Mouse (Mus musculus) retina, embryonic 14.5 days (tissue): Measurements from ENCODE around the gene Pemt.
A peak's percentile ranks its signal among the peaks of the same experiment; 100 is the strongest.

Experiments
- DNase-seq: peaks from one replicate; pipeline ENCODE4 v3.0.0-alpha.2; 2015; ENCODE audit warnings: low spot score

Gene Pemt

GRCm38 (mm10) chr11:60056520-60056919, 10.2 kb upstream of the Pemt start:
- no peak for DNase-seq

DNA sequence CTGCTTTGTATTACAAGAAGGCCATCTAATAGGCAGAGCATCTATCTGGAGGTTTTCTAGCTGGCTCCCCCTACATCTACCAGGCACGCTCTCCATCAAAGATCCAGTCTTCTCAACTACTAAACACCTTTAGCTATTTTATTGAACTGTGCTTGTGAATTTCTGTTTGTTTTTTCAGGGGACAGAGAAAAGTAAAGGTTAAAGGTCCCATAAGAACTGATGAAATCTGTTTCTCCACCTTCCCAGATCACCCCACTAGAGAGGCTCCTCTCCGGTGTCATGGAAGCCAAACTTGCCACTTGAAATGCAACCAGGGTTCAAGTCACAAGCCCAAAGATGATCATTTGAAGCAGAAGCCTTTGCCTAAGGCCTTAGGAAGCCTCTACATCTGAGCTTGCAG, 2.6 kb upstream of the Pemt start:
- no peak for DNase-seq

- DNase-seq: no peak
These were observed 622 bp downstream of the Pemt start for GRCm38 (mm10) chr11:60045676-60046057.

- DNase-seq: no peak
These were observed 1.5 kb downstream of the Pemt start for GRCm38 (mm10) chr11:60044777-60045176.

DNA sequence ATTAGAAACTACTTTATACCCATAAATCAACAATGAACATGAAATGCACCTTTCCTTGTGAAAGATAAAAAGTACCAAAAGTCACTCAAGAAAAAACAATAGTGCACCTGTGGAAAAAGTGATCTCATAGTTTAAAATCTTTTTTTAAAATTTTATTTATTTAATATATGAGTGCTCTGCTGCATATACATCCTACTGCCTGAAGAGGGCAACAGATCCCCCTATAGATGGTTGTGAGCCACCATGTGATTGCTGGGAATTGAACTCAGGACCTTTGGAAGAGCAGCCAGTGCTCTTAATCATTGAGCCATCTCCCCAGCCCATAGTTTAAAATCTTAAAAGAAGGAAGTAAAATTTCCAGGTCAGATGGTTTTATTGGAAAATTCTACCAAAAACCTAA, 4.0 kb downstream of the Pemt start:
- no peak for DNase-seq

- DNase-seq: no peak
These were observed 9.6 kb downstream of the Pemt start for GRCm38 (mm10) chr11:60036537-60037220.

DNA sequence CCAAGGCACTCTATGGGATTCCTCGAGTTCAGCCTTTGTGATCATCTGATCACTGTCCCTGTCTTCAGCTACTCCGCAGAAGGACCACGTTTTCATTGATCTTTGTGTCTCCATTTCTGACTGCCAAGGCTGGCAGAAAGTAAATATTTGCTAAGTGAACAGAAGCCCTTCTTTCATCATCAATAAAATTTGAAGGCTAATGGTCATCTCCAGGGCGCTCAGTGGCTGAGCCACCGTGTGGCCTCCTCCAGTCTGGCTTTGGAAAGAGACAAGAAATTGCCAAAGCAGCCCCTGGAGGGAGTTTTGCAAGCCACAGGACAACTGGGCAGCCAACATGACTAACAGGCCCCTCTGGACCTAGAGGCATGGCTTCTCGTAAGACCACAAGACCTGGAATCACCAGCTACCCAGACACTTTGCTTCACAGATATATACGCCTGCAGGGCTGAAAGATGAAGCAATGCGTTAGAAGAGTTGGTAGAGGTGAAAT, 11.3 kb downstream of the Pemt start:
- DNase-seq: no peak

DNA sequence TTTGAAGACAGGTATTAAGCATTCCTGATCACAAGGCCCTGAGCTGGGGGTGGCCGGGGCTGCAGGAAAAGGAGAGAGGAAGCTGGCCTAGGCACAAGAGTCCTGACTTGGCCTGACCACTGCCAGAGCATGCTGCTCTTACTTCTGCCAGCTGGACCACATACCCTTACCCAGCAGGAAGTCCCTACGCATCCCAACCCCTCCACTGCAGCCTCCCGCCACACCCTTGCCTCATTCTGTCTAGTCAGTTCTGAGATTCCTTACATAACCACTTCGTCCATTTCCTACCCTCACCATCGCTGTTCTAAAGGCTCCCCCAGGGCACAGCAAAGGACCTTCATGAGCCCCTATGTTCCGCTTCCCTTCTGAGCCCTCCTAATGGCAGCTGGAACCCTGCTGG, 12.0 kb downstream of the Pemt start:
- DNase-seq: no peak

- no peak for DNase-seq
These were observed 13.5 kb downstream of the Pemt start for GRCm38 (mm10) chr11:60032586-60033430.

DNA sequence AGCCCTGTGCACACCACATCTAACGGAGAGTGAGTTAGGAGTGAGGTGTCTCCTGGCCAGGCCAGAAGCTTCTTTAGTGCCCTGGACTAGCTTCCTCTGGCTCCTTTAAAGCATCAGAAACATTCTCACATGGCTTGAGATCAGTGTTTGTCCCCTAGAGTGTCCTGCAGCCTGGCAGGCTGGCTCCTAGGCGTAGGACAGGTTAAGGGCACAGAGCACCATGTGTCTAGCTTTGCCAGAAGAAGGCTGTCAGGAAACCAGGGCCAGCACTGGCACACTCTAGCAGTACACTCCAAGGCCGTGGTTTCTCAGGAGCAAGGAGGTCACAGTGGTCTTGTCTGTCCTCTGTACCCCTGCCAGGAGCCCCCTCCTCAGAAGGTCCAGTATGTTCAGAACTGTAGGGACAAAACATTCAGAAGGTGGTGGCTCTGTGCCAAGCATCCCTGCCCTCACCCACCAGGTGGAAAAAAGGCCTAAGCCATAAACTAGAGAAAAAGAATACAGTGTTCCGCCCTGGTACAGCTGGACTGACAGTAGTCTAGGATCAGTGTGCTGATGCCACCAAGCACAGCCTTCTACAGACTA, 15.4 kb downstream of the Pemt start:
- DNase-seq: no peak

DNA sequence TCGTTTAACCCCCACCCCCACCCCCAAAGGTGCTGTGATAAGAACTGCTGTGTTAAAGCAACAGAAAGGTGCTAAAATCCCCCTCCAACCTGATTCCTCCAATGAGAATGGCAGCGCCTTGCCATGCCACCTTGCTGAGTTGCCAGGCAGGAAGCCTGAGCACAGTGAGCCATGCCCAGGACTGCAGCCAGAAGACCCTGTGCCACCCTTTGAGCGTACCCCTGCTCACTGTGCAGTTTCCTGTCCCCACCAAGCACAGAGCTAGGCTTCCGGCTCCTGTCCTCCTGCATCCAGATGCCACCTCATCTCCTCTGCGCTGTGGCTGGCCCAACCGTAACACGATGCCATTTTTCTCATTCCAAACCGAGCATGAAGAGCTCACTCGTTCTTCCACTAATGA, 16.3 kb downstream of the Pemt start:
- DNase-seq: no peak

DNA sequence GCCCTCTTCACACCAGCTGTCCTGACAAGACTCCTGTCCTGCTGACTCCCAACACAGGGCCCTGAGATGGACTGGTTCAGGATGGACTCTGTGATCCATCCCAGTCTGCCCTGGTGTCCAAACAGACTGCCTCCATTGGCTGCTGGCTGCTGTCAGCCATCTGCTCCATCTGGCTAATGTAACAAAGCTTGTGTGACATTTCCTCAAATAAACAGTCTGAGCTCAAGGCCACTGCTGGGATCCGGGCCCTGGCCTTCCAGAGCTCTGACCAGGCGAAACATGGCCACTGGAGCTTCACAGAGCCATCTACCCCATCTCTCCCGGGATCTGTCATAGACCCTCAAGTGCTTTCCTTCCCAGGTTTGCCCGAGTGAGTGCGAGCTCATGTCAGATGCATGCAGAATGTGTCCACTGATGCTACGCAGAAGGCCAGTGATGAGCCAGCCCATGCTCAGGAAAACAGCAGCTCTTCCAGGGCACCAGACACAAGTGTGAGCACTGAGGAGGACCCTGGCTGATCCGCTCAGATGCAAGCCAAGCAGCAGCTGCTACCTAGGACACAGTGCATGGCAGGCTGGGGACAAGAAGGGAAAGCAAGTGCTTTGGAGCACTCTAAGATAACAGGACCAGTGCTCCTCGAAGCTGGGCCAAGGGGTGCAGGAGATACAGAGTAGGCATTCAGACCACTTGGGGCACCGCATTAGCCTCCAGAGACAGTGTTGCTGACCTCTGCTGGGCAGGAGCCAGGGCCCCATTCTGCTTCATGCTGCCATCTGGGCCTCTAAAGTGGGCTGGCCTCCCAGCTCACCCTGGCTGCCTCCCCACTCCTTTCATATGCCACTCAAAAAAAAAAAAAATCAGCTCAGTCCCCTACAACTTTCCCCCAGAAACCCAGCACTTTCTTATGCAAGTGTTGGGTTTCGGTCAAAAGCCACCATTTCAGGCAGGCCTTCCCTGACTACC, 18.1 kb downstream of the Pemt start:
- DNase-seq: peak; percentile 23

DNA sequence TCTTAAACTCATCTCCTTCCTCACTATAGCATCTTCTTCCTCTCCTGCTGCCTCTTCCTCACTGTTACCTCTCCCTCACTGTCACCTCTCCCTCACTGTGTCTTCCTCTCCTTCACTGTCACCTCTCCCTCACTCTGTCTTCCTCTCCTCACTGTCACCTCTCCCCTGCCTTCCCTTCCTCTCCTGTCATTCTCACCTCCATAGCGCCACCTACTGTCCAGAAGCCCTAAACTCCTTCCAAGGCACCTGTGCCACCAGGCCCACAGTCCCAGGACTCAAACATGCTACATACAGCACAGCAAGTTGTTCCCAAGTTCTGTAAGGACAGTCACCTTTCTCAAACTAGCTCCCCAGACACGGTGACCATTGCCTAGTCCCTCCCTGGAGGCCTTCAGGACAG, 19.0 kb downstream of the Pemt start:
- peak; percentile 91 for DNase-seq

- DNase-seq: no peak
These were observed 20.1 kb downstream of the Pemt start for GRCm38 (mm10) chr11:60026166-60026565.

GRCm38 (mm10) chr11:60021201-60021600, 25.1 kb downstream of the Pemt start:
- DNase-seq: no peak

- DNase-seq: no peak
These were observed 29.6 kb downstream of the Pemt start for GRCm38 (mm10) chr11:60016726-60017125.

- no peak for DNase-seq
These were observed 34.8 kb downstream of the Pemt start for GRCm38 (mm10) chr11:60011516-60011915.

DNA sequence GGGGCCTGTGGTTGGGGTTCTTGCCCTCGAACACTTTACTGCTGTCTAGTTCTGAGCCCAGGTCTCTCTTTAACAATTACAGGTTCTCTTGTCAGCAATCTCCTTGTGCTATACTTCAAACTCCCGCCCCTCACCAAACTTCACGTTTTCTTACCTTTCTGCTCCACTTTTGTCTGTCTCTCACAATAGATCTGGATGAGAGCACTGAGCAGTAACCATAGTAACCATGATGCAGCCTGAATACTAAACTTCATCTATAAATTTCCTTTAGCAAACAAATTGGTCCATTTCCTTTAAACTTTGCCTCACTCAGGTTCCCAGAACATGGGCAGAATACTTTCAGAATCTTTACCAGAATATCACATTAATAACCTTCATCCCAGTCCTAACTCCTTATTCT, 36.8 kb downstream of the Pemt start:
- DNase-seq: no peak

GRCm38 (mm10) chr11:60005866-60006265, 40.4 kb downstream of the Pemt start:
- no peak for DNase-seq

DNA sequence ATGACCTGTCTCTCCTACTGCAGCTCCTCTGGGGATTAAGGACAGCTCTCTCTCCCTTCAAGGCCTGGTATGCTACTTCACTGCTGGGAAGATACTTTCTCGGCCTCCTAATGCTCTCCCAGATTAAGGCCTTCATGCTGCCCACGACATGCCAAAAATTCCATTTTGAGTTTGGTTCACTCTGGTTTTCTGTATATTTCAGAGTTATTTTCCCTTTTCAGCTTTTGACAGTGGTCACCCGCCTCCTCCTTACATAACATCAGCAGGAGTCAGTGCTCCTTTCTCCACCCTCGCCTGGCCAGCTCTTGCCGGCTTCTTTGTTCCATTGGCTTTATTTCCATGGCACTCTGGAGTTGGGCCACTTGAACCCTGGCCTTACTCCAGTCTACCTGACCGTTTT, 41.6 kb downstream of the Pemt start:
- DNase-seq: no peak

GRCm38 (mm10) chr11:60003811-60004210, 42.5 kb downstream of the Pemt start:
- DNase-seq: no peak
